Mouse (Mus musculus) ES-E14 (cell line): ENCODE data around the gene Ocel1.

Experiments
- CHD2 ChIP-seq: IDR thresholded peaks from 2 replicates; pipeline ENCODE4 v1.6.1; 2014; ENCODE audit warnings: mild to moderate bottlenecking, low read depth, low read length, inconsistent platforms
- HCFC1 ChIP-seq: IDR thresholded peaks from 2 replicates; pipeline ENCODE4 v1.6.1; 2012; ENCODE audit warnings: low read length, inconsistent platforms, borderline replicate concordance; ENCODE audit not compliant: insufficient read depth
- MAFK ChIP-seq: IDR thresholded peaks from 2 replicates; pipeline ENCODE4 v1.6.1; 2014; ENCODE audit warnings: mild to moderate bottlenecking, low read depth, low read length, inconsistent platforms; ENCODE audit not compliant: insufficient read depth
- ZC3H11A ChIP-seq: IDR thresholded peaks from 2 replicates; pipeline ENCODE4 v1.6.1; 2012; ENCODE audit warnings: low read depth, mild to moderate bottlenecking, inconsistent platforms, low read length, borderline replicate concordance
- ZNF384 ChIP-seq: IDR thresholded peaks from 2 replicates; pipeline ENCODE4 v1.6.1; 2012; ENCODE audit warnings: low read depth, low read length, inconsistent platforms

- TF ChIP-seq MAFK = no peak
- TF ChIP-seq ZNF384 = peak; percentile 78
- TF ChIP-seq HCFC1 = no peak
- no peak for TF ChIP-seq ZC3H11A
- no peak for TF ChIP-seq CHD2
These were observed 11.2 kb downstream of the Ocel1 start for GRCm38 (mm10) chr8:71381971-71382961.
